Mouse (Mus musculus) urinary bladder, postnatal 4 days (tissue): ENCODE data around the gene Cdc42ep1.

Experiments used
- DNase-seq, 2 experiments: peaks; one replicate each; pipeline ENCODE4 v3.0.0; 2021 to 2022; ENCODE audit warnings: low spot score in 2 of 2

Gene Cdc42ep1

GRCm38 (mm10) chr15:78842371-78843163, at the start of gene Cdc42ep1:
Cdc42ep1 (plus strand) TSS chr15:78842624.
- peak in 1 of 2 experiments; percentile 68 for DNase-seq

GRCm38 (mm10) chr15:78796196-78797059, 46.0 kb upstream of the Cdc42ep1 start:
- DNase-seq: no peak

- no peak for DNase-seq
Measured at GRCm38 (mm10) chr15:78797060-78797329, 45.4 kb upstream of the Cdc42ep1 start.

GRCm38 (mm10) chr15:78799029-78799428, 43.4 kb upstream of the Cdc42ep1 start:
- DNase-seq: no peak

- DNase-seq: no peak
Measured at GRCm38 (mm10) chr15:78801571-78801970, 40.9 kb upstream of the Cdc42ep1 start.

GRCm38 (mm10) chr15:78801971-78802741, 40.3 kb upstream of the Cdc42ep1 start:
- DNase-seq: no peak

GRCm38 (mm10) chr15:78802776-78803391, 39.5 kb upstream of the Cdc42ep1 start, which contains the start of gene Card10:
Card10 (minus strand) TSS chr15:78803042.
- DNase-seq: no peak

GRCm38 (mm10) chr15:78803499-78803900, 38.9 kb upstream of the Cdc42ep1 start:
- peak in 1 of 2 experiments; percentile 52 for DNase-seq

GRCm38 (mm10) chr15:78804326-78804725, 38.1 kb upstream of the Cdc42ep1 start:
- no peak for DNase-seq

GRCm38 (mm10) chr15:78805351-78805750, 37.1 kb upstream of the Cdc42ep1 start:
- no peak for DNase-seq

GRCm38 (mm10) chr15:78806614-78807013, 35.8 kb upstream of the Cdc42ep1 start:
- DNase-seq: no peak

- no peak for DNase-seq
Measured at GRCm38 (mm10) chr15:78807141-78807540, 35.3 kb upstream of the Cdc42ep1 start.

- no peak for DNase-seq
Measured at GRCm38 (mm10) chr15:78808980-78809379, 33.4 kb upstream of the Cdc42ep1 start.

- DNase-seq: no peak
Measured at GRCm38 (mm10) chr15:78809739-78810138, 32.7 kb upstream of the Cdc42ep1 start.

GRCm38 (mm10) chr15:78810146-78810545, 32.3 kb upstream of the Cdc42ep1 start:
- no peak for DNase-seq

- DNase-seq: no peak
Measured at GRCm38 (mm10) chr15:78813603-78814002, 28.8 kb upstream of the Cdc42ep1 start.

GRCm38 (mm10) chr15:78815314-78816073, 26.9 kb upstream of the Cdc42ep1 start:
- DNase-seq: no peak

- DNase-seq: no peak
Measured at GRCm38 (mm10) chr15:78816074-78816391, 26.4 kb upstream of the Cdc42ep1 start.

GRCm38 (mm10) chr15:78826213-78827204, 15.9 kb upstream of the Cdc42ep1 start:
- DNase-seq: no peak

- DNase-seq: no peak
Measured at GRCm38 (mm10) chr15:78828315-78828714, 14.1 kb upstream of the Cdc42ep1 start.
